Comparison of ENCODE assay signal across 16 mouse cellular contexts in the genomic region with DNA sequence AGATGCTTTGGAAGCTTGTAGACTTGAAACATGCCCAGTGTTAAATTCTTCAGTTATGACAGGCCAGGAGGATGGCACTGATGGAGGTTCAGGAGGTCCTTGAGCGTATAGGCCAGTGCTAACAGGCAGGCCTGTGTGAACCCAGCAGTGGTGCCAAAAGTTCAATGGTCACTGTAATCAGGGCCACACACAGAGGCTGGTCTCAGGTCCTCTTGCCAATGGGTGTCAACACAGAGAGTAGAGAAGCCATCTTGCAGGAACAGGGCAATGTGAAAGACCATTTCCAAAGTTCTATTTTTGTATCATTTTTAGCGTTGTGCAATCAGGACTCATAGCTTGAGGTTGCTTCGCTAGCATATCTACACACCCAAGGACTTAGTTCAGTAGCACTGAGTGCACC.
"Had no signal": no experiment of that assay in that cellular context is flagged by ENCODE, and none has a peak within 500 bp of the region (broad histone marks: within the 10 kb centered on the region; RNA-seq: fewer than 3 reads in every experiment).

No protein-coding gene starts in this region.

- H3K9me3 ChIP-seq: megakaryocyte, embryonic 14.5 days; midbrain, embryonic 13.5 days; midbrain, embryonic 15.5 days; neural tube, embryonic 12.5 days; stomach, embryonic 15.5 days had no signal

- H3K4me1 ChIP-seq: megakaryocyte, embryonic 14.5 days; midbrain, embryonic 13.5 days; midbrain, embryonic 15.5 days; neural tube, embryonic 12.5 days; stomach, embryonic 15.5 days had no signal

- H3K36me3 ChIP-seq: midbrain, embryonic 13.5 days; midbrain, embryonic 15.5 days; neural tube, embryonic 12.5 days; stomach, embryonic 15.5 days had no signal

- H3K9ac ChIP-seq: lung, embryonic 14.5 days; midbrain, embryonic 13.5 days; midbrain, embryonic 15.5 days; neural tube, embryonic 12.5 days; stomach, embryonic 15.5 days had no signal

- H3K4me2 ChIP-seq: lung, embryonic 14.5 days; midbrain, embryonic 11.5 days; midbrain, embryonic 13.5 days; midbrain, embryonic 15.5 days; neural tube, embryonic 12.5 days; stomach, embryonic 15.5 days had no signal

- H3K27ac ChIP-seq: midbrain, embryonic 13.5 days; midbrain, embryonic 15.5 days; neural tube, embryonic 12.5 days; stomach, embryonic 15.5 days; stomach, postnatal 0 days had no signal

- ATAC-seq: midbrain, embryonic 13.5 days; midbrain, embryonic 15.5 days had no signal

- DNase-seq: lung, adult 18-20 months; lung, embryonic 14.5 days; lung, postnatal 10 days; lung, postnatal 4 days; right cerebral cortex, postnatal 14 days; right cerebral cortex, postnatal 4 days; thymus, adult 2 months; thymus, postnatal 25 days; thymus, postnatal 4 days had no signal

- H3K27me3 ChIP-seq: megakaryocyte, embryonic 14.5 days; midbrain, embryonic 13.5 days; midbrain, embryonic 15.5 days; neural tube, embryonic 12.5 days; stomach, embryonic 15.5 days had no signal

- H3K4me3 ChIP-seq: megakaryocyte, embryonic 14.5 days; midbrain, embryonic 13.5 days; midbrain, embryonic 15.5 days; neural tube, embryonic 12.5 days; stomach, embryonic 15.5 days had no signal
